Mouse (Mus musculus) large intestine, adult 2 months (tissue): Measurements from ENCODE around the gene Tmem8. TPM values are rescaled to one million over a fixed set of nuclear protein-coding genes. Genes with fewer than 3 reads are reported as not detected.
"Not testable (repeated sequence)": the region's sequence is repeated elsewhere in the genome, so short reads cannot be mapped to it uniquely, and the experiment has no call there.

ENCODE experiments used
- DNase-seq: peaks from one replicate; pipeline ENCODE4 v3.0.0-alpha.2; 2012; ENCODE audit warnings: low read depth, low spot score
- WGBS: fragments of 180-500 bp; shearing (Covaris S2); methylation state at CpG from one replicate; pipeline ENCODE4 v1.1.7; 2018; 5-methylcytosine and 5-hydroxymethylcytosine counted together
- polyA plus RNA-seq: library from polyadenylated mRNA; depleted of rRNA; stranded (reverse); fragments of >200 nt; gene quantifications from 2 replicates; pipeline ENCODE4 v1.2.3, GENCODE M21; 2012

Gene Tmem8
- polyA plus RNA-seq, 1 experiment, result 222 TPM

DNA sequence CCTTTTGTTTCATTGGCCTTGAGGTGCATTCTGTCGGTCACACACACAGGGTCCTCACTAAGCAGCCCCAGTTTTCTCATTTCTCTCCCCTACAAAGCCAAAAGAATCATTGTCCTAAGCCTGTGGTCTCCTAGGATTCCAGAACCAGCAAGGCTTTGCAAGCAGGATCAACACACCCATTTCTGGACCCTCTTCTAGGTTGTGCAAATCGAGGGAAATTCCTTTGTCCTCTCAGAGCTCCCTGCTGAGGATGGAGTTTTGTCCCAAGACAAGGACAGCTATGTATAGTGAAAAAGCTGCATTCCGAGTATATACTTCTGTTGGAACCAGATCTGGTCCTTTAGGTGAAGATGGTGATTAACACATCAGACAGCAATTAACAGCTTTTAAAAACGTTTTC is 2.9 kb upstream of the Tmem8 start:
- WGBS, result 52% methylated on average over 4 of the region's 4 CpGs
- no peak for DNase-seq

- DNase-seq, result no peak
- 63% methylated on average over 4 of the region's 4 CpGs for WGBS
These were observed 2.1 kb upstream of the Tmem8 start for GRCm38 (mm10) chr17:26111024-26111423.

DNA sequence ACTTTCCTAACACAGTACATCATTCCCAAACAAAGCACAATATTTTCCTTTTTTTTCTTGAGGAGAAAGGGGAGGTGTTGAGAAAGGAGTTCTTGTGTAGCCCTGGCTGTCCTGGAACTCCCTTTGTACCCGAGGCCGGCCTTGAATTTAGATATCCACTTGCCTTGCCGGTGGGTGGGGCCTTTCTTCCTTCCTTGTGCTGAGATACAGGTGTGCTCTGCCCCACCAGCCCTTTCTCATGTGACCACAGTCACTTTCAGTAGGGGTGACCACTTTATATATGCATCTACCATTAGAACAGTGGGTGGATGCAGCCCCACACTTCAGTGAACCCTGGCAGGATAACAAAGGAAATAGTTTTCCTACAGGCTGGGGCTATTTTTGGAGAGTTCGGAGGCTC is 1.4 kb upstream of the Tmem8 start:
- no peak for DNase-seq
- WGBS, result 34% methylated on average over 4 of the region's 4 CpGs

GRCm38 (mm10) chr17:26112751-26113150 is 348 bp upstream of the Tmem8 start:
- WGBS, result 19% methylated on average over 14 of the region's 14 CpGs
- DNase-seq, result no peak

DNA sequence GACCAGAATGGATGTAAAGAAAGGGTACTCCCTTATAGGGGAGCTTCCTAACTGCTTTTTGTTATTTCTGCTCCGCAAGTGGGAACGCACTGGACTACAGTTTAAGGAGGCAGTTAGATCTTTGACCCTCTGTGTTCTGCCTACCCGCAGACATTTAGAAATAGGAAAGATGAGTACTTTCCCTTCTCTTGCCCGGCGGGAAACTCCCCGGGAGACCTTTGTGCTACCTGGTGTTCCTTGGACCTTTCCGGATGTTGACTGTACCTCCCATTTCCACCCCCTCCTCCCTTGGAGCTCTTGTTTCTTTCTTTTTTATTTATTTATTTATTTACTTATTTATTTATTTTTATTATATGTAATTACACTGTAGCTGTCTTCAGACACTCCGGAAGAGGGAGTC is 962 bp downstream of the Tmem8 start:
- no peak for DNase-seq
- 7% methylated on average over 8 of the region's 8 CpGs for WGBS

GRCm38 (mm10) chr17:26114461-26114860 is 1.4 kb downstream of the Tmem8 start:
- 42% methylated on average over 7 of the region's 7 CpGs for WGBS
- not testable (repeated sequence) for DNase-seq

GRCm38 (mm10) chr17:26115205-26115898 is 2.3 kb downstream of the Tmem8 start:
- WGBS, result 28% methylated on average over 7 of the region's 7 CpGs
- no peak for DNase-seq

- DNase-seq, result no peak
These were observed 2.9 kb downstream of the Tmem8 start for GRCm38 (mm10) chr17:26115956-26116487.

DNA sequence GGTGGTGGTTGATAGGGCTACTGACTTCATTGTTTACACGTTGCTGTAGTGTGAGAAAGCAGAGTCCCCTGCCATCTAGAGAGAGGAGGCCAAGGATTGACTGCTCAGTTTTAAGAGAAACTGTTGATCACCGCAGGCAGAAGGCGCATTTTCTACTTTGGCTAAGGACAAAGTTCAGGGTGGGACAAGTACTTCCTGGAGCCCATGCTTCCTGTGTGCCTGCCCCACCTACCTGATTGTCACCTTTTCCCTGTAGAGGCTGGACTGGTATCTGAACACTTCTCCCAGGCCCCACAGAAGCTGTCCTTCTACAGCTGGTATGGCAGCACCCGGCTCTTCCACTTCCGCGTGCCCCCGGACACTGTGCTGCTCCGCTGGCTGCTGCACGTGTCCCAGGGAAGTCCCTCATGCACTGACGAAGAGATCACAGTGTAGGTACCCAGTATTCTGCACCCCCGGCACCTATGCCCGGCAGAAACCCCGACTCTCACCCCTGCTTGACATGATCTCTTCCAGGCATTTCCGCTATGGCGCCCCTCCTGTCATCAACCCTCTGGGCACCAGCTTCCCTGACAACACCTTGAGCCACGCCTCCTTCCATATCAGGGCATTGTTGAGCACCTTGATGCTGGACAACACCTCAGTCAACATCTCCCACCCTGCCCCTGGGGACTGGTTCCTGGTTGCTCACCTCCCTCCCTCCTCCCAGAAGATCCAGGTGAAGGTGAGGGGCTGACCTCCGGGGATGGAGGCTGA is 3.6 kb downstream of the Tmem8 start:
- WGBS, result 35% methylated on average over 17 of the region's 17 CpGs
- peak; percentile 74 for DNase-seq

More at GRCm38 (mm10) chr17:26115956-26116487, 2.9 kb downstream of the Tmem8 start:
- WGBS, result 29% methylated on average over 3 of the region's 3 CpGs

GRCm38 (mm10) chr17:26119766-26120710 is 6.9 kb downstream of the Tmem8 start:
- WGBS, result 29% methylated on average over 33 of the region's 33 CpGs
- no peak for DNase-seq

DNA sequence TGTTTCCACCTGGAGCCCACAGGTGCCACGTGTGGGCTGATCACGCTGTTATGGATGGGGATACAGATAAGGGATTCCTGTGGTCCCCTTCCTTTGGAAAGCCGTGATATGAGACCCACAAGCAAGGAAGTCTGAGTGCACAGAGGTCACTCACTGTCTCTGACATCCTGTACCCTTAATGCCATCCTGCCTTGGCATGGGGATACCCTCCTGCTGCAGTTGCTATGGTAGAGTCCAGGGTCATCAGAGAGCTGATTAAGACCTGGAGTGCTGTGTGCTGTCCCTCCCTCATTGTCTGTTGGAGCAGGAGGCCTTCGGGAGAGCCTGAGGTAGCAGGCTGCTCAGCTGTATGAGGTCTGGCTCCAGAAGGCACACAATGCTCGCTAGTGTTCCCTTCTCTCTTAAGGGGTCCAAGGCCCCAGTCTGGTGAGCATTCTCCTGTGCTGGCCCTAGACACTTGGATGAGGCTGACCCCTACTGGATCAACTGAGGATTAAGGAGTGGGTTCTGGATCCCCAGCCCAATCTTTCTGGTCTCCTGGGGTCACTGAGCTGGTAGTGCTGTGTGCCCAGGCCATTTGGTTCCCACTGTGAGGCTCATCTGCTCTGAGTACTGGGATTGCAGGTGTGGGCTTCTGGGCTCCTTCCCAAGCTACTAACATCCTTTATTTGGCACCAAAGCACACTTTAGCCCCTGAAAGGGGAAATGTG is 9.5 kb downstream of the Tmem8 start:
- 67% methylated on average over 5 of the region's 5 CpGs for WGBS
- DNase-seq, result no peak

DNA sequence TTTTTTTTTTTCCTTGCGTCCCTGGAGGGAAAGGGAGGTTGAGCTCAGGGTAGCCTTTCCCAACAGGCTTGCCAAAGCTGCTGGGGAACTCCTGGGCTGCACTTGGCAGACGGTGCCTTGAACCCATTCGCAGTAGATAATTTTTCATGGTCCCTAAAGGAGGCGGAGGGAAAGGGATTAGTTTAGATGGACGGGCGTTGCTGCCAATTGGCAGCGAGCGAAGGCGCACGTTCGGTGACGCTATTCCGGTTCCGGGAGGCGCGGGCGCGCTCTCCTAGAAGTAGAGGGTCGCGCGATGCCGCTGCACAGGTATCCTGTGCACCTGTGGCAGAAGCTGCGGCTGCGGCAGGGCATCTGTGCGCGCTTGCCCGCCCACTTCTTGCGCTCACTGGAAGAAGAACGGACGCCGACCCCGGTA is 10.2 kb downstream of the Tmem8 start, which contains the start of gene Mrpl28:
TSS of gene Mrpl28 (plus strand) at position 234 of the 418 bp plus-strand sequence.
- peak; percentile 94 for DNase-seq
- 1% methylated on average over 32 of the region's 32 CpGs for WGBS

- DNase-seq, result no peak
- WGBS, result 60% methylated on average over 7 of the region's 7 CpGs
These were observed 11.5 kb downstream of the Tmem8 start for GRCm38 (mm10) chr17:26124560-26124959.

- 92% methylated on average over 10 of the region's 10 CpGs for WGBS
- no peak for DNase-seq
These were observed 12.1 kb downstream of the Tmem8 start for GRCm38 (mm10) chr17:26125226-26125625.

DNA sequence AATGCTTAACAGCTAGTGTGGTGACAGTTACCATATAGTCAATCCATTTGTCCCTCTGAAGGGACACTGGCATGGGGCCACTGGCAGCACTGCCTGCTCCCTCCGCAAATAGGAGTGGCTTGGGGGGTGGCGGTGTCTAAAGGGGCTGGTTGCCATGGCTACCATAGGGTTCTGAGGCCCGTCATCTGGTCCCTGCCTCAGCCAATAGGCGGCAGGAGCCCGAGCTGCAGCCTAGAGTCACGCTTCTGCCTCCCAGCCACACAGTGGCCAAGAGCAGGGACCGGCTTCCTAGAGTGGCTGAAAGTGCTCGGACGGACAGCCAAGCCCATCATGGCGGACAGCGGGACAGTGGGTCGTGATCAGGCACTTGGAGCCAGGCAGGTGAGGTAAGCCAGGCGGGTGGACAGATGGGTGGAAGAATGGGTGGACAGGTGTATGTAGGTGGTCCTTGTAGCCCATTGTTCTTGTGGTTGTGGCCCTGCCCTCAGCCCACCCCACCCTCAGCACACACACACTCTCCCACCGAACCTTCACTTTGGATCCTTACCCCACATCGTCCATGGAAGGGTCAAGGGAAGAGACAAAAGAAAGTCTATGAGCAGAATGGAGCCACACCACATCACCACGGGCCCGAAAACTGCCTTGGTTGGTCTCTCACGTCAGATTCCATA is 18.1 kb downstream of the Tmem8 start:
- WGBS, result 90% methylated on average over 18 of the region's 18 CpGs
- no peak for DNase-seq

GRCm38 (mm10) chr17:26131856-26132853 is 19.1 kb downstream of the Tmem8 start:
- no peak for DNase-seq
- 92% methylated on average over 18 of the region's 18 CpGs for WGBS

DNA sequence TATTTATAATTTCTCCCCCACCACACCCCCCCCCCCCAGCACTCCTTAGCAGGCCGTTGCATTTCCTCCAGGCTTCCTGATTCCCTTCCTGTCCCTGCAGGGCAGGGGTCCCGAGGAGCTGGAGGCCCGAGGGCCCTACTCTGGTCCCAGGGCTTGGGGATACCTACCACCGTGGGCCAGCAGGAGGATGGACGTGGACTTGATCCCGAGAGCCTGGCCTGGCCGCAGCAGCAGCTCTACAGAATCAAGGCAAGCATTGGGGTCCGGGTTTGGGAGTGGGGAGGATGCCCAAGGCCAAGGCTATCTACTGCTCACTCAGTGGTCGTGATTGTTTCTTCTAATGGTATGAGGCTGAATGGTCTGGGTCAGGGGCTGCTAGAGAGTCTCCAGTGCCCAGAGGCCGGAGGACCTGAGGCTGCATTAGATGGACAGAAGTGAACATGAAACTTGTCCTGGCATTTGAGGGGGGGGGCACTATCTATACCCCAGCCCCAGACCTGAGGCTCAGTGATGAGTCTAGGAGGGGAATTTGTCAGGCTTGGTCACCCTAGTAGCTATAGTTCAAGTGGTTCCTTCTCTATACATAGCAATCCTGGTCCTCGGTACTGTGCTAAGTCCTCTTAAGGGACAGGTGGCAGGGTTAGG is 24.1 kb downstream of the Tmem8 start:
- WGBS, result 86% methylated on average over 11 of the region's 11 CpGs
- DNase-seq, result no peak
